Mouse (Mus musculus): ENCODE data around the gene Tril.

The Tril gene

DNA sequence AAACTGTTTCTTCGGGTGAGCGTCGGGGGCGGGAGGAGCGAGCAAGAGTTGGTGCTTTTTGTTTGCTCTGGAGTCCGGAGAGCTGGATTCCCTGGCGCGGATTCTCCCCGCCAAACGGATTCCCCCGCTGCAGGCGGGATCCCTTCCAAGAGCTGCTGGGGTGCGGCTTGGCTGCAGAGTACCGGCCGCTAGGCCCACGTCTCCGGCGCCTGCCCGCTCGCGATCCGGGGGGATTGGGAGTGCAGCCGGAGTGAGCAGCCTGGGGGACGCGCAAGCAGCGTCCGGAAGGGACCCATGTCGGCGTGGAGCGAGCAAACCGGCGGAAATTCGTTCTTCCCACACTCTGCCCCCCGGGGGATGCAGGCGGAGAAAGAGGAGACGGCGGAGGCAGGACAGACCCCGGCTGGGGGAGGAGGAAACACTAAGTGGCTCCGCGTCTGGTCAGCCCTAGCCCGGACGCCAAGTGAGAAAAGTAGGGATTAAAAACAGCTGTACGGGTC lies at the start of gene Tril:
Gene Tril, minus strand, starts transcription at position 345 of the 500 bp plus-strand sequence.
- peak; percentile 82 for DNase-seq (ENCODE audit: low spot score)

- no peak for DNase-seq (ENCODE audit: low spot score)
Measured at GRCm38 (mm10) chr6:53863011-53863410, 42.4 kb upstream of the Tril start.

GRCm38 (mm10) chr6:53859106-53859505 lies 38.5 kb upstream of the Tril start:
- no peak for DNase-seq (ENCODE audit: low spot score)

DNA sequence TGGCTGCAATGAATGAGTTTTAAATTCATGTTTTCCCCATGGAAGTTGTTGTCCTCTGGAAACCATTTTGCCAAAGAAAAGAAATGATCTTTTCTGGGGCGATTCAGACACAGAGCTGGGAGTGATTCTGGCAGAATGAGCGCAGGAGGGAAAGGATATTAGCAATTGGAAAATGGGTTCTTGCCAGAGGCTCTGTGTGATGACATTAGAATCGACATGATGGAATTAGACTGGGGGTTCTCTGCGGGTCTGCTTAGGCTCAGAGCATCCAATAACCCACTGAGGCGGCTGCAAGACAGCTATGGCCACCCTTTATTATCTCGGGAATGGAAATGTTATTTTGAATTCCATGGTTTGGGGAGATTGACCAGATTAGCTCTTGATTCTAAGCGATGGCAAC lies 37.2 kb upstream of the Tril start:
- no peak for DNase-seq (ENCODE audit: low spot score)

- DNase-seq (ENCODE audit: low spot score): no peak
Measured at GRCm38 (mm10) chr6:53856775-53857174, 36.1 kb upstream of the Tril start.

DNA sequence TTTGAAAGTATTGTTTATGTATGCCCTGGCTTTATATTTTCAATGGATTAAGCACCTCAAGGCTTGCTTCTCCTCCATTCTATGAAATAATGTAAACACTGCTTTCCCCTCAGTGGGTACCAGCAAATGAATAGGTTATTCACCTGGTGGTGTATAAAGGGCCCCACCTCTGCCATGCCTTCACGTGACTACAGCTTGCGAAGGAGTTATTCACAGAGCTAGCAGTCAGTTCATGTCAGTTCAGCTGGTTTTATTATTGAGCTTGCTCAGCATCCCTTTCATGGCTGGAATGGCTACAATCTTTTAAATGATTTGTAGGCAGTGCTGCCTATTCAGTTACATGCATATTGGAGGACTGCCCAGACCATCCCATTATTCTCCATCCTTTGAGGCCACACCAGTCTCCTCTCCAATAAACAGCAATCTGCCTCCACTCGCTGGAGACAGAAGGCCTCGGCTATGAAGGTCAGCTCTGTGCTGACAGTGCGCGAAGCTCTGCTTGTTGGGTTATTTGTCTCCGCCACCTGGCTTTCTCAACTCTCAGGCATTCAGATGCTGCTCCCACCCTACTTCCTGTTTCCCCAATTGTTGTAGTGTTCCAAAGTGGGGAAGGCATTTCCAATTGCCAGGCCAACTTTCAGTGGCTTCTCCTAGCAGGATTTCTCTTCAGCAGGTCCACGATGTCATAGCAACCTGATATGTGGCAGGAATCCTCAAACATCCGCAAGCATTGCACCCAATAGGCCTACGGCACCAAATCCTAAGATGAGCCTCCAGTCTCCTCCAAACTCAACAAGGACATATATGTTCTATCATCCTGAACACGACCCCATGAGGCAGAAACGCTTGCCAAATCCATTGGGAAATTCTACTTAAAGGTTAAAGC lies 34.6 kb upstream of the Tril start:
- no peak for DNase-seq (ENCODE audit: low spot score)

GRCm38 (mm10) chr6:53854226-53854625 lies 33.6 kb upstream of the Tril start:
- no peak for DNase-seq (ENCODE audit: low spot score)

DNA sequence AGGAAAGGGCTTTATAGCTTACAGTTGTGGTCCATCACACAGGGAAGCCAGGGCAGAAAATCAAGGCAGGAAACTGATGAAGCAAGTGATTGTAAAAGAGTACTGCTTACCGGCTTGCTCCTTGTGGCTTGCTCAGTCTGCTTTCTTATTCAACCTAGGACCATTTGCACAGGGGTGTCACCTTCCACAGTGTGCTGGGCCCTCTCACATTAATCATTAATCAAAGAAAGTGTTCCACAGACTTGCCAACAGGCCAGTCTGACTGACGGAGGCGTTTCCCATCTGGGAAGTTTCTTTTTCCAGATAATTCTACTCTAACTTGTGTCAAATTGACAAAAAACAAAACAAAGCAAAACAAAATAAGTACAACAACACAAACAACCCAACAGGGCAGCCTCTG lies 32.9 kb upstream of the Tril start:
- DNase-seq (ENCODE audit: low spot score): no peak

DNA sequence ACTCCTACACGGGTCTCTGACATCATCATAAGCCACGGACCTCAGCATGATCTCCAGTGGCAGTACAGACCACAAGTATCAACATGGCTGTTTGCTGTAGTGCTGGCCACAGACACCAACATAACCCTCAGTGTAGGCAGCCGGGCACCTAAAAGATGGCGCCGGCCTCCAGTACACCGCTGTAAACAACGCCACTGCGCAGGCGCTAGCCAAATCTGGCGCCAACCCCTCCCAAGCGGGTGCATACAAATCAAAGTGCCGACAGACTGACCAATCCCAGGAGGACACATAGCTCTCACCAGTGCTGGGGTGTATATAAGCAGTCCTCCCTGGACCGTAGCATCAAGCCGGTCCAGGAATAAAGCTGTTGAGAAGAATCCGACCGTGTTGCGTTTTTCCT lies 24.0 kb upstream of the Tril start:
- DNase-seq (ENCODE audit: low spot score): no peak

DNA sequence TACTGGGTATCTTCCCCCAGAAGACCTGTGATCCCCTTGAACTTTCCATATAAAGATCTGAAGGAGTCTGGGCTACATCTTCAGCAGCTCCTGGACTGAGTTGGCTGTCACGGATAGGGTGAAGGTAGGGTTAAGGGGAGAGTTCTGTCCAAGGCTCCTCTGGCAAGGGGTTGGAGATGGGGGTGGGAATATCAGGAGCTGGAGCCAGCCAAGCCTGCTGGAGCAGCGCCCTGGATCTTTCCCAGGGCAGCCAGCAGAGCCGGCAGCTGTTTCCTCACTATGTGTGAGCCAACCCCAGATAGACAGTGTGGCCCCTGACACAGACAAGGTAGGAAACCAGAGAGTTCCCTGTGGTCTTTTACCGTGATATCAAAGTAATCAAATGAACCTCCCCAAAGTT lies 4.6 kb upstream of the Tril start:
- DNase-seq (ENCODE audit: low spot score): peak; percentile 56

GRCm38 (mm10) chr6:53821041-53821501 lies 441 bp upstream of the Tril start:
- no peak for DNase-seq (ENCODE audit: low spot score)

- DNase-seq (ENCODE audit: low spot score): peak; percentile 69
Measured at GRCm38 (mm10) chr6:53819761-53820485, 707 bp downstream of the Tril start.

DNA sequence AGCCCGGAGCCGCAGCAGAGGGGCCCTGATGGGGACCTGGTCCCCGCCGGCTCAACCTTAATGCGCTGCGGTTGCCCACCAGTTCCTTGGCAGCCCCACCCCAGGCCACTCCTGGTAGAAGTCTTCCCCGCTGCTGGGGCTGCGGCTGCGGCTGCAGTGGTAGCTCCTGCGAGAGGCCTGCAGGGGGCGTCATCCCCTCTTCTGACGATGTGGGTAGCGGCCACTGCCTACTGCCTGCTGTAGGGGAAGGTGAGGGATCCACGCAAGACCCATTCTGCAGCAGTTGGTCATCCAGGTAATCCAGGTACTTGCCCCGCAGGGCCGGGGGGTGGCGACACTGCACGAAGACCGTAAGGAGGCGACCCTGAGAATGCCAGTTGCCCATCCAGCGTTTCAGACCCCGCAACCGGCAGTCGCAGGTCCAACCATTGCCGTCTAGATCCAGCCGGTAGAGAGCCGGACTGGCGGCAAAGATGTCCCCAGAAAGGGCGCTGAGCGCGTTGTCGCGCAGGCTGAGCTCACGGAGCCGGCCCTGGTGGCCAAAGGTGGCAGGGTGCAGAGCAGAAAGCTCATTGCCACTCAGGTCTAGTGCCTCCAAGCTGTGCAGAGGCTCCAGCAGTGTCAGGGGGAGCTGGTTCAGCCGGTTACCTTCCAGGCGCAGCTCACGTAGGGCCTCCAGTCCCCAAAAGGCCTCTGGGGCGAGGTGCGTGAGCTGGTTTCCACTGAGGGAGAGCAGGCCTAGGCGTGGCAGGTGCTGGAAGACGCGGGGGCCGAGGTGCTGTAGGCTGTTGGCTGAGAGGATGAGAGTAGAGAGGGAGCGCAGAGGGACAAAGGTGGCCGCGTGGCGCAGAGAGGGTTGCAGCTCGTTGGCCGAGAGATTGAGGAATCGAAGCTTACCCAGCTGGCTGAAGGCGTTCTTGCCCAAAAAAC lies 1.6 kb downstream of the Tril start:
- peak; percentile 84 for DNase-seq (ENCODE audit: low spot score)

DNA sequence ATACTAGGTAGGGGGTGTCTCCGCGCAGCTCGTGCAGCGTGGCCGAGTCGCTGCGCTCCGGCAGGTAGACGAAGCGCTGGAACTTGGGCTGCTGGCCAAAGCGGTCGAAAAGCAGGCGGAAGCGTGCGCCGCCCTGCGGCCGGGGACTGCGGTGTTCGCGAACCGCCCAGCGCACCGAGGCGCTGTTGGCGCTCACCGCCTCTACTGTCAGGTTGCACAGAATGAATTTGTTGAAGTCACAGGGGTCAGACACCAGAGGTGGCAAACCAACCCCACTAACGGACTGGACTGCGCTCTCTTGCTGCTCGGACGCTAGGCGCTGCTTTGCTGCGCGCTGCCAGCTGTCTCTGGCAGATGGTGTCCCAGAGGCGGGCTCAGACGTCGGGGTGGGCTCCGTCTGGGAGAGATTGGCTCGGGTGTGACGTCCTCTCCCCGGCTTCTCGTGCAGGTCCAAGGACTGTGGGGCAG lies 2.3 kb downstream of the Tril start:
- DNase-seq (ENCODE audit: low spot score): peak; percentile 91

- peak; percentile 55 for DNase-seq (ENCODE audit: low spot score)
Measured at GRCm38 (mm10) chr6:53817763-53818174, 2.9 kb downstream of the Tril start.

GRCm38 (mm10) chr6:53816661-53817060 lies 4.0 kb downstream of the Tril start:
- DNase-seq (ENCODE audit: low spot score): no peak

DNA sequence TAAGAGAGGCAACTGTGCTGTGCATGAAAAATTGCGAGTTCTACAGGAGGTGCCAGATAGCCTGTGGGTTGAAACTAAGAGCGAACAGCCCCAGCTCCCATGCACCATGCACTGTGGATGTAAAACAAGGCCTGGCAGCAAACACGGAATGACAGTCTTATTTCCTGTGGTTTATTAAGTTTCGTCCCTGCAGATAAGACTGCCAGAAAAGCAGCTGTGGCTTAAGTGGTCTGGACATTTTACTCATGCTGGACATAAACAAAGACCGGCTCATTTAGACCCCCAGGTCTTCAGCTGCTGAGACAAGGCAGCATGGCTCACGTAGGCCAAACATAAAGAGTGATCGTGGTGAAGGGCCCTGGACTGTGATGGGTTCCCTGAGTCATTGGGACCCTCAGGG lies 4.9 kb downstream of the Tril start:
- no peak for DNase-seq (ENCODE audit: low spot score)

DNA sequence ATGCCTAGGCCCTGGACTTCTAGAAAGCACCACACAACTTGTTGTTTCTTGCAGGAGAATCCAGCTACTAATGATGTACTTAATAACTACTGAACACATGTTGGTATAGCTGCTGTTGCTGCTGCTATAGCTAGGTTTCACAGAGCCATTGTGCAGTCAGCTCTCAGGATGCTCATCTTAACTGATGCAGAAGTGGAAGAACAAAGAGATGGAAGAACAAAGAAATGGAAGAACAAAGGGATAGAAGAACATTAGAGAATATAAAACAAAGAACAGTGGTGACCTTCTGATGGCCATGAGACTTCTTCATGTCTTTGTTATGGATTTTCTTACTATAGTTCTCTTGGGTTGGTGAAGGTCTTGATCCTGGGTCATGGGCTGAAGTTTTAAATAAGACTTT lies 6.4 kb downstream of the Tril start:
- DNase-seq (ENCODE audit: low spot score): no peak

DNA sequence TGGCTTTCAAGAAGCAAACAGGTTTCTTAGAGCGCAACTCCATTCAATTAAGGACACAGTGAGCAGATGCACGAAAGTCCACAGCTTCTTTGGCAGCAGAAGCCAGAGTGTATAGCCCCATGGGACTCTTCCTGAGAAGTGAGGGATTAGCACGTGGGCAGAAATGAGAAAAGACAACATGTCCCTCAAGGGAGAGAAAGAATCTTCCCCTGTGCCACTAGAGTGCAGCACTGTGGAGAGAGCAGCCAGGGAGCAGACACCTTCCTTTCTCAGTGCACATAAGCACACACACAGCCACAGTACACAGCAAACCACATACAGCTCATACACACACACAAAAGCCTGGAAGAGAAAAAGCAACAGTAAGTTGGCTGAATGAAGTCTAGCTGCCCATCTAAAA lies 8.4 kb downstream of the Tril start:
- no peak for DNase-seq (ENCODE audit: low spot score)

DNA sequence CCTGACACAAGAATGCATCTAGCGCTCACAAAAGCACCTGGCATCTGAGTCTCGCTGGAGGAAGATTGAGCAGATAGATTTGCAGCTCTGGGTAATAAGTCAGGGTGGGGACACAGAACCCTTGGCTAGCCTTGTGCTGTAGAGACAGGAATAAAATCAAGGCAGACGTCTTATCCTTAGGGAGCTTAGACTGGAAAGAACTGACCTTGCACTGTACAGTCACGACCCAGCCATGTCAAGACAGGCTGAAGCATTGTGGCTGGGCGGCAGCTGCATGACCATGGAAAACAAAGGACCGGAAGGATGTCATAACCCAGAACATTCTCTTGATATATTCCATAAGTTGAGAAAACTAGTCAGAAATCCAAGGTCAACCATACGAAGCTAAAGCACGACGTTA lies 11.8 kb downstream of the Tril start:
- DNase-seq (ENCODE audit: low spot score): no peak

- DNase-seq (ENCODE audit: low spot score): no peak
Measured at GRCm38 (mm10) chr6:53807185-53807584, 13.4 kb downstream of the Tril start.

DNA sequence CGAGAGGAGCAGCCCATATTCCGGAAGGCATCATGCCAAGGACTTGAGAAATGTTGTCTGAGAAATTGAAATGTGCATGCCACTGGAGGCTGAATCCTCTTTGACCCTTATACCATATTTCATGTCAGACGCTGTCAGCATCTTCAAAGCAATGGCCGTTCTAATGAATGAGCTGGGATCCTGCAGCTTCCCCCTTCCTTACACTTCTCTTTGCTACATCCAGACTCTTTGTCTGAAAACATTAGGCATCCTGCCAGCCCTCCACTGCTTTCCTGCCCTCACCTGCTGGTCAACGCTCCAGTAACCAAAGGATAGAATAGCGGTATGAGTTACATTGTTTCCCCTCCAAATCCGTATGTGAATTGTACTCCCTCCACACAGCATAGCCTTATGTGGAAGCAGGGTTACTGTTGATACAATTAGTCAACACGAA lies 14.0 kb downstream of the Tril start:
- DNase-seq (ENCODE audit: low spot score): no peak
